Mouse (Mus musculus) adrenal gland, postnatal 14 days (tissue): ENCODE data around the gene Atp2c2. TPM values are rescaled to one million over a fixed set of nuclear protein-coding genes. Genes with fewer than 3 reads are reported as not detected.
A peak's percentile ranks its signal among the peaks of the same experiment; 100 is the strongest.

Experiments used
- DNase-seq: peaks from one replicate; pipeline ENCODE4 v3.0.0; 2021; ENCODE audit warnings: mixed read lengths
- total RNA-seq: library from RNA; stranded (reverse); gene quantifications from 2 replicates; pipeline ENCODE4 v1.2.3, GENCODE M21; 2021

Atp2c2 gene
- total RNA-seq, 1 experiment from 2014 or later, result 0.41 TPM

- DNase-seq, result no peak
These were observed 86.1 kb downstream of the Atp2c2 start for GRCm38 (mm10) chr8:119785764-119786405.

DNA sequence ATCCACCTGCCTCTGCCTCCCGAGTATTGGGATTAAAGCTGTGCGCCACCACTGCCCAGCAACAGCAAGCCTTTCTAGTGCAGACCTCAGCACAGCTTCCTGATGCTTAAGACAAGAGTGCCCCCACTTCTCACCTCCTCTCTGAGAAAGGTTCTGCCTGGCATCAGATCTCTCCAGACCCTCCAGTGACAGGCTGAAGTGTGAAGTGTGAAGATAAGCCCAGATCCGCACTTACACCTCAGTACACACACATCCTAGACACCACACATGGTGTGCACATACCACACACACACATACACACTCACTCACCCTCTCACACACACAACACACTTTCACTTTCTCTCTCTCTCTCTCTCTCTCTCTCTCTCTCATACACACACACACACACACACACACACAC lies 87.1 kb downstream of the Atp2c2 start:
- DNase-seq, result no peak

DNA sequence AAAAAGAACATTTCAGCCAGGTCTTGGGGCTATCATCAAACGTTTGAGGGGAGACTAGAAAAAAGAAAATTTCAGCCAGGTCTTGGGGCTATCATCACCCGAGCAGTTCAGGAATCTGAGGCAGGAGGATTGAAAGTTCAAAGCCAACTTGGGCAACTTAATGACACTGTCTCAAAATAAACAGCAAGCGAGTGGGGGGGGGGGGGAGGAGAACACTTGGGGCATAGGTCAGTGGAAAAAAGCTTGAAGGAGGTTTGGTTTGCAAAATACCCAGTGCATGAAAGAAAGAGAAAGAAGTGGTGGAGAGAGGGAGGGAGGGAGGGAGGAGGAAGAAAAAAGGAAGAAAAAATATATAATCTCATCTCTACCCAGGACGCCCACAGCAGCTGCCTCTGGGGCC lies 87.5 kb downstream of the Atp2c2 start:
- DNase-seq, result no peak

GRCm38 (mm10) chr8:119788607-119789381 lies 89.0 kb downstream of the Atp2c2 start:
- no peak for DNase-seq

DNA sequence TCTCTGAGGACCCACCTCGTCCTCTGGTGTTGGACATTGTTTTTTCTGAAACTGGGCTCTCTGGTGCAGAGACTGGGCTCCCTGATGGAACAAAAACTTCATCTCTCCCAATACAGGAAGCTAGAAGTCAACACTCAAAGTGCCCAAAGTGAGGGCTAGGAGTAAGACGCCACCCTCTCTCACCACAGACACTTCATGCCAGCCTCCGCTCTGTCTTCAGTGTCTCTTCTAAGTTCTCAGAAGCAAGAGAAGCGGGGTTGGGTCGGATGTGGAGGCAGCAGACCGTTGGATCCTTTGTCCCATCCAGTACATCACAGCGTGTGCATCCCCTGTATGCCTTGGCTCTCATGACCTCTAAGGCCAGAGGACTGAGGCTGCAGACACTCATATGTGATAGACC lies 89.8 kb downstream of the Atp2c2 start:
- no peak for DNase-seq

- DNase-seq, result peak; percentile 81
These were observed 92.2 kb downstream of the Atp2c2 start for GRCm38 (mm10) chr8:119791804-119792704.

DNA sequence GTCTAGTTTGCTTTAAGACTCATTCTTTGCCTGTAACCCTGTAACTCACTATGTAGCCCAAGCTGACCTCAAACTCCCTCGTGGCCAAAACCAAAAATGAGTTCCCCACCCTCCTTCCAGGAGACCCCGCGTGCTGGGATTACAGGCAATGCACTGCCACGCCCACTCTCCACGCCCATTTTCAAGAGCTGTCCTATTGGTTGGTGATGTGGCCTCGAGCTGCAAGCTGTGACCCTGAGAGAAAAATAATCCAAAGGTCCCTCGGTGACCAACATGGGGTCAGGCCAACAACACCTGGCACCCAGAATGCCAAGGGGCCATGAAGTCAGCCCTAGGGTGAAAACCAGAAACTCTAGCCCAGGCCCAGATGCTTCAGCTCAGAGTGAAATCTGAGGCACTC lies 94.9 kb downstream of the Atp2c2 start:
- no peak for DNase-seq

DNA sequence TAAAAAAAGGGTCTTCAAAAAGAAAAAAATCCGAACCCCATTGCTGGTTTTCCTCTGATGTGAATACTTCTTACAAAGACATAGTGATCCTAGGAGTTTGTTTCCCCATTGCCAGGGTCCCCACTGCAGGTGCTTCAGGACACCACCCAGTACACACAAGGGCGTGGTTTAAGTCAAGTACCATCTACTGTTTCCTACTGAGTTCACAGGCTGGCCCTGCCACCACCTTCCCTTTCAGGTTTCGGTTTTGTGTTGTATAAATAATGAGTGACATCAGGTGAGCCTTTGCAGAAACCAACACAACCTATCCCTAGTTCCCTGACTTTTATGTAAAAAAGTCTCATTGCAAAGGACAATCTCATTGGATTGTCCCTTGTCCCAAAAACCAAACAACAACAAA lies 95.8 kb downstream of the Atp2c2 start:
- DNase-seq, result no peak

DNA sequence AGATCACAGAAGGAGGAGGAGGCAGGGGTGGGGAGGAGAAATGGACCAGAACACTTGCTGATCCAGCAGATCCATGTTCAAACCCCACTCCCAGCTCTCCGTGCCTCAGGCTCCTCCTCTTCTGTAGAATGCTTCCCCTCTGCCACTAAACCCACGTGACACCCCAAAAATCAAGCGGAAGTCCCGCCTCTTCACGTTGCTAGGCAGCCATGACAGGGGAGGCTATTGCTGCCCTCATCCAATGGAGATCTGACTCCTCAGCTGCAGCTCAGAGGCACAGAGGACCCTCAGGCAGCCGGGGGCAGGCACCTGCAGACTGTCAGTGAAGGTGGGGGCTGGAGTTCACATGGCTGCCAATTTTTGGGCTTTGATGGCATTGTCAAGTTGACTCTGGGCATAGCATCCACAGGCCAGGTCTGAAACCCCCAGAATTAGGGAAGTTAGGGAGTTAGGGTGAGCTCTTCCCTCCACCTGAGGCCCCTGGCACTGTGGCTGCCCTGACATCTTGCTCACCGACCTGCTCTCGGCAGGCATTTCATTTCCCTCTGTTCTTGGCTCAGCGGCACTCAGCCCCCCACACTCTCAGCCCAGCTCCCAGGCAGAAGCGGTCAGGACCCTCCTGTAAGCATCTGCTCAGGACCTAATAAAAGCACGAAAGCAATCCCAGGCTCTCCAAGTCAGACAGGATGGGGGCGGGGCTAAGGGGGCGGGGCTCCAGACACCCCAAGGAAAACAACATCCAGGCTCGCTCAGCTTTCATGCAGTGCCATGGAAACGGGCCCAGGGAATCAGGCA lies 98.6 kb downstream of the Atp2c2 start:
- peak; percentile 74 for DNase-seq

DNA sequence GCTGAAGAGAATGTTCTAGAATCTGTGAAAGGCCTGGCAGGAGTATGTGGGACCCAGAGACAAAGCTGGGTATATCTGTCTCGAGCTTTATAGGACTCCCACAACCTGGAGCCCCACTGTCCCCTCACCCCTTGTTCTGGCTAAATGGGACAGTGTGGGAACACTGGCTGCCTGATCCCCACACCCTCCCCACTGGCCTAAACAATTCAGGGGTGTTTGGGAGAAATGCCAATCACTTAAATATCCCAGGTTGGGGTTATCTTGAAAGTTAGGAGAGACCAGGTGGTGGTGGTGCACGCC lies 99.1 kb downstream of the Atp2c2 start:
- no peak for DNase-seq

DNA sequence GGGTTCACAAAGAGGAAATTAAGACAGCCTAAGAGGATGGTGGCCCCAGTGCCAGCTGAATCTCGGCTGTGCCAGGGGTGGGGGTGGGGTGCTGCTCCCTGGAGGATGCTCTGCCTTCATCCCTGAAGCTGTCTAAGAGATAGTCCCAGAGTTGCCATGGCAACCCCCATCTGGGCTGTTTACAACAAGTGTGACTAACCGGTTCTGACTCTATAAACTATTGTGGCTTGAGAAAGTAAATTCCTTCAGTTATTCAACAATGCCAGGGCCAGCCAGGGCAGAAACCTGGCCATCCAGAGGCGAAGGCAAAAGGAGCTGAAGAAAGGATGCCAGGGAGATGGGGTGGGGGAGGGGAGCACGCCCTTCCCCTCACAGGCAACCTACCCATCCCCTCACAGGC lies 101.4 kb downstream of the Atp2c2 start:
- no peak for DNase-seq

- DNase-seq, result no peak
These were observed 102.8 kb downstream of the Atp2c2 start for GRCm38 (mm10) chr8:119802592-119802991.

DNA sequence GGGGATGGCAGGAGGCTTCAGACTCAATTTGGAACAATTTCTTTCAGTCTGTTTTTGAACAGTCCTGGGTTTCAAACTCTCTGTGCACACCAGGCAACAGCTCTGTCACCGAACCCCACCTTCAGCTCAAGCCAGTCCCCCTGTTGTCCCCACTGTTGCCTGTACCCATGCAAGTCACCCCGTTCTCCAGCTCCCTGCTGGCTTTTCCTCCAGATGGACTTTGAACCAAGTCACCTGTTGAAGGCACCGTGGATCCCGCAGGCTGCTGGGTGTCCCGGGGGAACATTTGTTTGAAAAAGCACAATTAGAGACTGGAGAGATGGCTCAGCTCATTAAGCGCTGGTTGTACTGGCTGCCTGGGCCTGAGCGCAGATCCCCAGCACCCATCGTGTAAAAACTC lies 105.5 kb downstream of the Atp2c2 start:
- no peak for DNase-seq

DNA sequence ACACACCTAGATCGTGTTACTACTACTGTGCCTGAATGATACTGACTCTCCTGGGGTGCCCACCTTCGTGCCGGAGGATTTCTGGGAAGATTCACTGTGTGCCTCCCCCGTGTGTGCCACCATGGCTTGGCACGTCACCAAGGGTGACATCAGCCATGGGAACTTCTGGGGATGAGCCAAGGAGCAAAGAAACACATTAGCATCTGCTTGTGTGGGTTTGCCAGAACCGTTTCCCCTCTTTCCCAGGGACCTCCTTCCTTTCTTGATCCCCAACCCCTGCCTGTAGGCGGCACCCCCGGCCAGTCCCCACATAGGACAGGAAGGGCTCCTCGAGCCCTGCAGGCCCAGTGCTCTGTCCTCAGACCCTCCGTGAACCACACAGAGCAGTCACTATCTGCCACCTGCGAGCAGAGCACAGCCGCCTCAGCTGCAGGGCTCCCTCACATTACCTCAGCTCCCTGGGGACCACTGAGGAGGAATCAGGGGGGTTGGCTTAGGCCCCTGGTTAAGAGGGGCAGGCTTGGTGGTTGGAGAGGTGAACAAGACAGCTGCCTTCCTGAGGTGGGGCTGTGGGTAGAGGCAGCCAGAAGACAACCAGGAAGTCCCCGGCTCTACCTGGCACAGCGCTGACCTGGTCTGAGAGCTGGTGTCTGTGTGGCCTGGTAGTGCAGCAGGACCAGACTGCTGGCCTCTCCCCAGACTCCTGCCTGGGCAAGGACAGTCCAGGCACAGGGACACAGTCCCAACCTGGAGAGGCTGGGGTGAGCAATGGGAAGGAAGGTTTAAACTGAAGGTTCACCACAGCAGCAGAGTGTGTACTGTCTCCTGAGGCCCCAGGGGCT lies 106.8 kb downstream of the Atp2c2 start:
- peak; percentile 83 for DNase-seq

Other genes with a start within 250 kb of the Atp2c2 start
- 0.34 TPM in 1 of 2 replicates, not detected in the other for gene Slc38a8, start 198.3 kb upstream of the Atp2c2 start, total RNA-seq
- gene Mbtps1, start 141.3 kb upstream of the Atp2c2 start, total RNA-seq, result 101 and 109 TPM in 2 replicates
- 25.6 and 30.1 TPM in 2 replicates for gene Hsdl1, start 124.8 kb upstream of the Atp2c2 start, total RNA-seq
- gene Dnaaf1, start 124.8 kb upstream of the Atp2c2 start, total RNA-seq, result not detected in 2 replicates
- gene Taf1c, start 94.8 kb upstream of the Atp2c2 start, total RNA-seq, result 11.9 and 13.3 TPM in 2 replicates
- gene Adad2, start 87.3 kb upstream of the Atp2c2 start, total RNA-seq, result not detected in 2 replicates
- 0.41 and 0.74 TPM in 2 replicates for gene Kcng4, start 64.3 kb upstream of the Atp2c2 start, total RNA-seq
- 10.4 and 10.7 TPM in 2 replicates for gene Wfdc1, start 33.6 kb upstream of the Atp2c2 start, total RNA-seq
- gene Tldc1, start 78.4 kb downstream of the Atp2c2 start, total RNA-seq, result 9.1 and 10.8 TPM in 2 replicates
- 56.9 and 79.0 TPM in 2 replicates for gene Cotl1, start 140.5 kb downstream of the Atp2c2 start, total RNA-seq
- 6.6 and 10.0 TPM in 2 replicates for gene Klhl36, start 162.3 kb downstream of the Atp2c2 start, total RNA-seq
- gene Usp10, start 210.4 kb downstream of the Atp2c2 start, total RNA-seq, result 103 and 109 TPM in 2 replicates
- gene Gm20388, start 210.8 kb downstream of the Atp2c2 start, total RNA-seq, result 4.6 and 17.6 TPM in 2 replicates